Mouse (Mus musculus): ENCODE measurements around the gene Akap1. TPM values are rescaled to one million over a fixed set of nuclear protein-coding genes. Genes with fewer than 3 reads are reported as not detected.

The Akap1 gene
- polyA plus RNA-seq, 2 experiments: 5.8 to 9.1 TPM

DNA sequence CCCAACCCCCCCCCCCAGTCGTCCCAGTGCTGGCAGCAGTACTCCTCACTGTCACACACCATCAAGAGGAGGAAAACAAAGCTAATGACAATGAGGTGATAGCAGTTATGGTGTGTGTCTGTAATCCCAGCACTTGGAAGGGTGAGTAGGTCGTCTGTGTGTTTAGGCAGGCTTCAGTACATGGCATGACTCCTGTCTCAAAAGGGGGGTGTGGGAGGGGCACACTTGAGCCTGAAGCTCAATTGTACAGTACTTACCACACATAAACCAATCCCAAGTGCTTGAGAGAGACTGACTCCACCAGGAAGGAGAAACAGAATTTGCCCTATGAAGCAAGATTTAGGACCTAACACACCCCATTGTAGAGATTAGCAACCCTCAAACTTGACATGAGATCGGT is 3.3 kb downstream of the Akap1 start:
- Histone ChIP-seq H3K4me2 (ENCODE audit: low read depth) (no peak overlapping the region), H3K36me3 (replicated peaks; ENCODE audit: control insufficient read depth, insufficient read depth, low read depth) (no peaks in the 10 kb centered on the region), H3K4me1 (replicated peaks; ENCODE audit: control insufficient read depth in 2 of 2, insufficient read depth in 2 of 2, low read length in 1 of 2) (peaks cover 8 to 16% of the 10 kb centered on the region in 2 experiments), H3K4me3 (ENCODE audit: insufficient read depth in 1 of 2, low read depth in 2 of 2, low read length in 2 of 2) (no peak overlapping the region), H3K9me3 (ENCODE audit: control insufficient read depth, low read length) (no peaks in the 10 kb centered on the region), H3K9ac (replicated peaks) (no peak overlapping the region), H3K27ac (no peak overlapping the region), H3K27me3 (ENCODE audit: control insufficient read depth, insufficient read depth, low read length) (no peaks in the 10 kb centered on the region)
- ATAC-seq (ENCODE audit: insufficient read depth) (no peak), DNase-seq (ENCODE audit: low read depth in 3 of 3, low spot score in 3 of 3) (no peak)
- TF ChIP-seq EP300 (IDR thresholded peaks at IDR 0.05; ENCODE audit: low read depth) (no peak), CTCF (IDR thresholded peaks at IDR 0.05; ENCODE audit: low read depth) (no peak)
- WGBS (ENCODE audit: insufficient replicate concordance): 49% methylated on average over 3 of the region's 3 CpGs

DNA sequence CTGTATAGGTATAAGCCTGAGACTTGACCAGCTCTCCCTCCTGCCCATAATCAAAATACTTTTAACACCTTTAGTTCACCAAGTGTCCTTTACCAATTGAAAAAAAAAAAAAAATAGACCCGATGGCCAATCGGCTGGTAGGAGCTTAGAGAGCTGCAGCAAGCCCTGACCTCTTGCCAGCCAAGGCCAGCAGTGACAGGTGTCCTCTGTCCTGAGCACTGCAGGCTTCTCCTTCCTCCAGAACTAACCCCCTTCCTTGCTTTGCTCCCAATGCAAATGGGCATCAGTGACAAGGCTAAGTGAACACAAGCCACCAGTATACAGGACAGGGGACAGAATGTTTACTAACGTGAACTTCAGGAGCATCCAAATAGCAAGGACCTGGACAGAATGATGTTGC is 3.7 kb downstream of the Akap1 start:
- no peaks in the 10 kb centered on the region for H3K27me3 ChIP-seq (ENCODE audit: control insufficient read depth, insufficient read depth, low read length)
- no peak for DNase-seq (ENCODE audit: low read depth in 3 of 3, low spot score in 3 of 3)
- no peaks in the 10 kb centered on the region for H3K36me3 ChIP-seq (replicated peaks; ENCODE audit: control insufficient read depth, insufficient read depth, low read depth)
- H3K9me3 ChIP-seq (ENCODE audit: control insufficient read depth, low read length): no peaks in the 10 kb centered on the region
- H3K4me2 ChIP-seq (ENCODE audit: low read depth): no peak overlapping the region
- H3K9ac ChIP-seq (replicated peaks): no peak overlapping the region
- peaks cover 8 to 16% of the 10 kb centered on the region in 2 experiments for H3K4me1 ChIP-seq (replicated peaks; ENCODE audit: control insufficient read depth in 2 of 2, insufficient read depth in 2 of 2, low read length in 1 of 2)
- 57% methylated on average over 3 of the region's 3 CpGs for WGBS (ENCODE audit: insufficient replicate concordance)
- H3K4me3 ChIP-seq (ENCODE audit: insufficient read depth in 1 of 2, low read depth in 2 of 2, low read length in 2 of 2): no peak overlapping the region
- ATAC-seq (ENCODE audit: insufficient read depth): no peak
- no peak for TF ChIP-seq CTCF (IDR thresholded peaks at IDR 0.05; ENCODE audit: low read depth)
- TF ChIP-seq EP300 (IDR thresholded peaks at IDR 0.05; ENCODE audit: low read depth): no peak
- H3K27ac ChIP-seq: no peak overlapping the region

DNA sequence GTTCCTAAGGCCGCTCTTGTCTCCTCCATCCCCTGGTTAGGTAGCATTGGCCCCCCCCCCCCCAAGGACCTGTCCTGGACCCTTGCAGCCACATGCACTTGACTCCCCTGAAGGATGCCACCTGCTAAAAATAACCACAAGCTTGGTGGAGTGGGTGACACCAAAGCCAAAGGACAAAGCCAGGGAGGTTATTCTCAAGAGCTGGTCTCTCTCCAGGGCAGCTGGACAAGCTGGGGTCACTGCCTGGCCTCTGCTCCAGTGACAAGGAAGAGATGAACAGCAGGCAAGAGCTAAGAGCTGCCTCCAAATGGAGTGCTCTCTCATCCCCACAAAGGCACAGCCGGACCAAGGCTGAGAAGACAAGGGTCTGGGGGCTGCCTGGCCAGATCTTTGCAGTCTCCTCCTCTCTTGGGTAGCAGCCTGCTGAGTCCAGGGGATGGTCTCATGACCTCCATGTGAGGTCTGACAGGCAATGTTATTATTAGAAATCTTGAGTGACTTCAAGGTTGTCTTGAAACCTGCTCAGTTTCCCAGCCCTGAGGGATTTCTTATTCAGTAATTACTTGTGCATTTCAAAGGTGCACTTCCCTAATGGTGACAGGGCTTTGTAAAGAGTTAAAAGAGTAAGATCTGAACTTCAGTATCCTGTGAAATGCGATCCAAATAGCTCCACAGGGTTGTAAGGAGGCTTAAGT is 6.9 kb downstream of the Akap1 start:
- no peak overlapping the region for H3K4me2 ChIP-seq (ENCODE audit: low read depth)
- H3K9me3 ChIP-seq (ENCODE audit: control insufficient read depth, low read length): no peaks in the 10 kb centered on the region
- no peak overlapping the region for H3K27ac ChIP-seq
- no peak for DNase-seq (ENCODE audit: low read depth in 3 of 3, low spot score in 3 of 3)
- TF ChIP-seq EP300 (IDR thresholded peaks at IDR 0.05; ENCODE audit: low read depth): no peak
- no peak for TF ChIP-seq CTCF (IDR thresholded peaks at IDR 0.05; ENCODE audit: low read depth)
- no peaks in the 10 kb centered on the region for H3K36me3 ChIP-seq (replicated peaks; ENCODE audit: control insufficient read depth, insufficient read depth, low read depth)
- 73% methylated on average over 3 of the region's 3 CpGs for WGBS (ENCODE audit: insufficient replicate concordance)
- no peak overlapping the region for H3K9ac ChIP-seq (replicated peaks)
- no peaks in the 10 kb centered on the region for H3K27me3 ChIP-seq (ENCODE audit: control insufficient read depth, insufficient read depth, low read length)
- no peak for ATAC-seq (ENCODE audit: insufficient read depth)
- H3K4me3 ChIP-seq (ENCODE audit: insufficient read depth in 1 of 2, low read depth in 2 of 2, low read length in 2 of 2): no peak overlapping the region
- H3K4me1 ChIP-seq (replicated peaks; ENCODE audit: control insufficient read depth in 2 of 2, insufficient read depth in 2 of 2, low read length in 1 of 2): peaks cover 0 to 4% of the 10 kb centered on the region in 2 experiments; a peak in 2 of 4 replicates

GRCm38 (mm10) chr11:88856383-88856782 is 8.0 kb downstream of the Akap1 start:
- no peaks in the 10 kb centered on the region for H3K4me1 ChIP-seq (replicated peaks; ENCODE audit: control insufficient read depth in 2 of 2, insufficient read depth in 2 of 2, low read length in 1 of 2)
- H3K4me2 ChIP-seq (ENCODE audit: low read depth): no peak overlapping the region
- H3K36me3 ChIP-seq (replicated peaks; ENCODE audit: control insufficient read depth, insufficient read depth, low read depth): no peaks in the 10 kb centered on the region
- ATAC-seq (ENCODE audit: insufficient read depth) (no peak), DNase-seq (ENCODE audit: low read depth in 3 of 3, low spot score in 3 of 3) (no peak)
- no peak overlapping the region for H3K27ac ChIP-seq
- H3K9me3 ChIP-seq (ENCODE audit: control insufficient read depth, low read length): no peaks in the 10 kb centered on the region
- no peak for TF ChIP-seq EP300 (IDR thresholded peaks at IDR 0.05; ENCODE audit: low read depth)
- no peak for TF ChIP-seq CTCF (IDR thresholded peaks at IDR 0.05; ENCODE audit: low read depth)
- WGBS (ENCODE audit: insufficient replicate concordance): 55% methylated on average over 2 of the region's 2 CpGs
- no peak overlapping the region for H3K9ac ChIP-seq (replicated peaks)
- no peaks in the 10 kb centered on the region for H3K27me3 ChIP-seq (ENCODE audit: control insufficient read depth, insufficient read depth, low read length)
- H3K4me3 ChIP-seq (ENCODE audit: insufficient read depth in 1 of 2, low read depth in 2 of 2, low read length in 2 of 2): no peak overlapping the region

DNA sequence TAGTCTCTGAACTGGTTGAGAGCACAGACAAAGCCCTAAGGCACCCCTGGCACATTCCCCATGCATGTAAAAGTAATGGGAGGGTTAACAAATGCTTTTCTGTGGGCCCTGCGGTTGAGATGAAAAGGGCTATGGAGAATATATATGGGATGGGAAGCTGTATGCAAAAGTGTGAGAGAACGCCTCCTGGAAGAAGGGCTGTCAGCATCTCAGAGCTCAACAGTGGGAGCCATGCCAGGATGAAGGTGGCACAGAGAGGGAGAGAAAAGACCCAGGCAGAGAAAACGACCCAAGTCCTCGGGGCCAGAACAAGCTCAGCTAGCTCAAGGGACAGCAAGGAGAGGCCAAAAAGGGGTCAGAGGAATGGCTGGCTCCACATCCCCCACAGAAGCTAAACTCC is 8.6 kb downstream of the Akap1 start:
- Histone ChIP-seq H3K4me1 (replicated peaks; ENCODE audit: control insufficient read depth in 2 of 2, insufficient read depth in 2 of 2, low read length in 1 of 2) (no peaks in the 10 kb centered on the region), H3K27ac (no peak overlapping the region), H3K9me3 (ENCODE audit: control insufficient read depth, low read length) (no peaks in the 10 kb centered on the region), H3K9ac (replicated peaks) (no peak overlapping the region), H3K4me3 (ENCODE audit: insufficient read depth in 1 of 2, low read depth in 2 of 2, low read length in 2 of 2) (no peak overlapping the region), H3K36me3 (replicated peaks; ENCODE audit: control insufficient read depth, insufficient read depth, low read depth) (no peaks in the 10 kb centered on the region), H3K4me2 (ENCODE audit: low read depth) (no peak overlapping the region), H3K27me3 (ENCODE audit: control insufficient read depth, insufficient read depth, low read length) (no peaks in the 10 kb centered on the region)
- 67% methylated on average over 4 of the region's 4 CpGs for WGBS (ENCODE audit: insufficient replicate concordance)
- TF ChIP-seq CTCF (IDR thresholded peaks at IDR 0.05; ENCODE audit: low read depth) (no peak), EP300 (IDR thresholded peaks at IDR 0.05; ENCODE audit: low read depth) (no peak)
- ATAC-seq (ENCODE audit: insufficient read depth) (no peak), DNase-seq (ENCODE audit: low read depth in 3 of 3, low spot score in 3 of 3) (no peak)

Data from liver, embryonic 14.5 days (tissue).